Mouse (Mus musculus): ENCODE measurements at regions not wholly inside any gene's neighbourhood (a gene's known extent, or its start where the extent isn't known, plus 50 kb on each side); places are given as distances from the start of the nearest gene placed in this dataset.

DNA sequence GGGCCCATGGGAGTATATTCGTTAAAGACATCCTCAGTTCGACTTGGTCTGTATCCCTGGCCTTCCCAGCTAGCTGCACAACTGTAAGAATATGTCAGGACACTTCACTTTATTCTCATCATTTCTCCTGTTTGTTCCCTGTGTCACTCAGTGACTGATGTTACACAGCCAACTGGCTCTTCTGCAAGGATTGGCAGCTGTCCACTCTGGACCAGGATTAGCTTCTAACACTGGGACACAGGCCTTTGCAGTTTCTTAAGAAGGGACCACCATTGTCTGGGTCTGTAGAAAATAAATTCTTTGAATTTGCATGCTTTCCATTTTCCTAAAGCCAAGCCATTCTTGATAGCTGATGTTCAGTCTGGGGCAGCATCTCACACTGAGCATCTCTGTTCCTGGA, 622.1 kb upstream of the Camk1g start:
- 83% methylated on average over 2 of the region's 2 CpGs for WGBS
- H3K27me3 ChIP-seq (replicated peaks; ENCODE audit: control insufficient read depth, insufficient read depth, low read length), result no peaks in the 10 kb centered on the region
- no peak overlapping the region for H3K4me3 ChIP-seq (ENCODE audit: low read depth, low read length)
- H3K4me2 ChIP-seq (ENCODE audit: low read length), result no peak overlapping the region
- H3K36me3 ChIP-seq (ENCODE audit: control insufficient read depth, insufficient read depth, low read length), result no peaks in the 10 kb centered on the region
- H3K4me1 ChIP-seq (replicated peaks; ENCODE audit: control insufficient read depth, insufficient read depth, low read length), result no peaks in the 10 kb centered on the region; the same call in 1 of the 2 replicates
- H3K9ac ChIP-seq (ENCODE audit: low read length), result no peak overlapping the region
- DNase-seq (ENCODE audit: low spot score), result no peak
- H3K9me3 ChIP-seq (ENCODE audit: control insufficient read depth, low read length), result no peaks in the 10 kb centered on the region
- no peak for ATAC-seq (replicated peaks; ENCODE audit: low FRiP score, low TSS enrichment, low read depth)
- no peak overlapping the region for H3K27ac ChIP-seq (ENCODE audit: low read depth)

DNA sequence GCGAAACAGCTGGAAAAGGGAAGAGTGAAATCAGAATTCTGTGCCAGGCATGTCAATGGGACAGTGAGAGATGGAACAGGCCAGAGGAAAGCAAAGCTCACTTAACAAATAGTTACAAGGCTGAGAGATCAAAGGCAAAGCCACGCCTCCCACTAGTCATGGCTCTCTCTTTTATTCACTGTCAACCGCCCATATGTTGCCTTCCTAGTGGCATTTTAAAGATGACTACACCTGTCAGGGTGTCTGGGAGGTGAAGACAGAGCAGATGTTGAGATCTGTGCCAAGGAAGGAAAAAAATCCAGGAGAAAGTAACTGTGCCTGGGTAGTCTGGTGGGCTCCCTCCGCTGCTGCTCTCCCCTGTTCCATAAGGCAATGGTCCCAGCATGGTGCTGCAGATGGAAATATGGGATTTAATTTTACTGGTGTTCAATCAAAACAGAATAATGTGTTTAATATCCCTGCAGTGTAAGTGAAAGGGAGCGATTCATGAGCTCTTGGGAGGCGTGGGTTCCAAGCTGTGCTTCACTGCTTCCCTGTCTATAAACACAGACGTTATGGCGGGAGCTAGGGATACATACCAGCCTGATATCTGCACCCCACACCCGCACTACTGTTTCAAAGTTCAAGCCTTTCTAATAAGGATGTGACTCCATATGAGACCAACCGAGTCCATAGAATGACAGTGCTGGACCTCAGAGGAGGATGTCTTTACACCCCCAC, 620.0 kb upstream of the Camk1g start:
- no peak overlapping the region for H3K4me2 ChIP-seq (ENCODE audit: low read length)
- ATAC-seq (replicated peaks; ENCODE audit: low FRiP score, low TSS enrichment, low read depth) (no peak), DNase-seq (ENCODE audit: low spot score) (no peak)
- no peak overlapping the region for H3K4me3 ChIP-seq (ENCODE audit: low read depth, low read length)
- H3K9ac ChIP-seq (ENCODE audit: low read length), result no peak overlapping the region
- H3K36me3 ChIP-seq (ENCODE audit: control insufficient read depth, insufficient read depth, low read length), result no peaks in the 10 kb centered on the region
- no peaks in the 10 kb centered on the region for H3K9me3 ChIP-seq (ENCODE audit: control insufficient read depth, low read length)
- 57% methylated on average over 10 of the region's 10 CpGs for WGBS
- H3K4me1 ChIP-seq (replicated peaks; ENCODE audit: control insufficient read depth, insufficient read depth, low read length), result no peaks in the 10 kb centered on the region; the same call in 1 of the 2 replicates
- H3K27me3 ChIP-seq (replicated peaks; ENCODE audit: control insufficient read depth, insufficient read depth, low read length), result no peaks in the 10 kb centered on the region
- H3K27ac ChIP-seq (ENCODE audit: low read depth), result no peak overlapping the region

DNA sequence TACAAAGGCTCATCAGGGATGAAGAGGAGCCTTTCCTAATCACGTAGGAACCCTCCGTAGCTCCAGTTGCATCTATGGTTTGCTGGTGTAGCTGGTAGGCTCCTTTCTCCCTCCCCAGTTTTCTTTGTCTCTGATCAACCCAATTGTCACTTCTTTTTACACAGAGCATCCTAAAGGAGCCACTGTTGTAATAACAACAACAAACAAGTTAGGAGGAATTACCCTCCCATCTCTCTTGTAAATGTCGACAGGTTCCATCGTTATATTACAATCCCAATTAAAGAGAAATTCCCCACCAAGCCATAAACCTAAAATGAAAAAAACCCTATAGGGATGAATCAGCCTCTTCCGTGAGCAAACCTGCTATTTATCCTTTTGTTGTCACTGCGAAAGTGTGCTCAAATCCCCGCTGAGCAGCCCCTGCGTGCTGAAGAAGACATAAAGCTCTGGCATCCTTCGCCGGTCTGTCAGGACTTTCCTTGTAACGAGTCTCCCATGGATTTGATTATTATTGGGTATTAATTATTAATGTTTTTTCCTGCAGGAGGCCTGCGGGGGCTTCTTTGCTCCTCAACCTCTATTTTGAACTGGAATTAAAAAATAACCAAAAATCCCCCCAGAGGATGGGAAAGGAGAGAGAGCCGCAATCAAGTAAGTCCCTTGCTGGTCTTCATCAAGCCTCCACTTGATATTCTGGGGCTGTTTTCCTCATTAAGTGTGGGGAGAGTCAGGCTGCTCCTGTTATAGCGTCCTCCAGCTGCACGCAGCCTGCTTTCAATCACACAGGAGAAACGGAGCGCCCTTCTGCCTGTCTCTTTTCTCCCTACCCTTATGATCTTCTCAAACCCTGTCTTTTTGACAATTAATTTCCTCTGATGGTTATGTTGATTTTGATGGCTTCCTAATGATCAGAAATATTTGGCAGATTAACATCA, 619.1 kb upstream of the Camk1g start:
- ATAC-seq (replicated peaks; ENCODE audit: low FRiP score, low TSS enrichment, low read depth) (no peak), DNase-seq (ENCODE audit: low spot score) (no peak)
- Histone ChIP-seq H3K4me3 (ENCODE audit: low read depth, low read length) (no peak overlapping the region), H3K36me3 (ENCODE audit: control insufficient read depth, insufficient read depth, low read length) (no peaks in the 10 kb centered on the region), H3K9me3 (ENCODE audit: control insufficient read depth, low read length) (no peaks in the 10 kb centered on the region), H3K4me1 (replicated peaks; ENCODE audit: control insufficient read depth, insufficient read depth, low read length) (no peaks in the 10 kb centered on the region; the same call in 1 of the 2 replicates), H3K27me3 (replicated peaks; ENCODE audit: control insufficient read depth, insufficient read depth, low read length) (no peaks in the 10 kb centered on the region), H3K4me2 (ENCODE audit: low read length) (0 out of 2 replicates have a peak overlapping the region, but pooled peaks have one; percentile 4), H3K27ac (ENCODE audit: low read depth) (no peak overlapping the region), H3K9ac (ENCODE audit: low read length) (no peak overlapping the region)
- 33% methylated on average over 17 of the region's 17 CpGs for WGBS

DNA sequence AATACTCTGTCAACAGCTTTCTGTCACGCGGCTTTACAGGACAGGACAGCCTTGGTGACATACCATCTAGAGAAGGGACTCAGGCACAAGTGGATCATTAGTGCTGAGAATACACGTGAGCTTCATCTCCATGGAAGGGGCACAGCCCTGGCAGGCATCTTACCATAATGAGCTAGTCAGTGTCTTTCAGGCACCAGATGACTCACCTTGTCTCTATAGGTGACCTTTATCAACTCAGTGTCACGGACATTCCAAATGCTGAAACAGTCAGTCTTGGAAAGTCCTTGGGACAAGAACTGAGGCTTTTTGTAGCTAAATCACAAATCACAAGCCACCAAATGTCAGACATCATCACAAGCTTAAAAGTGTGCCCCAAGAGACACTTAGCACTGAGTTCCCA, 610.5 kb upstream of the Camk1g start:
- Histone ChIP-seq H3K4me3 (ENCODE audit: low read depth, low read length) (no peak overlapping the region), H3K9me3 (ENCODE audit: control insufficient read depth, low read length) (no peaks in the 10 kb centered on the region), H3K27ac (ENCODE audit: low read depth) (no peak overlapping the region), H3K9ac (ENCODE audit: low read length) (no peak overlapping the region), H3K4me2 (ENCODE audit: low read length) (no peak overlapping the region), H3K27me3 (replicated peaks; ENCODE audit: control insufficient read depth, insufficient read depth, low read length) (no peaks in the 10 kb centered on the region), H3K4me1 (replicated peaks; ENCODE audit: control insufficient read depth, insufficient read depth, low read length) (no peaks in the 10 kb centered on the region), H3K36me3 (ENCODE audit: control insufficient read depth, insufficient read depth, low read length) (no peaks in the 10 kb centered on the region)
- 86% methylated on average over 4 of the region's 4 CpGs for WGBS
- ATAC-seq (replicated peaks; ENCODE audit: low FRiP score, low TSS enrichment, low read depth) (no peak), DNase-seq (ENCODE audit: low spot score) (no peak)

DNA sequence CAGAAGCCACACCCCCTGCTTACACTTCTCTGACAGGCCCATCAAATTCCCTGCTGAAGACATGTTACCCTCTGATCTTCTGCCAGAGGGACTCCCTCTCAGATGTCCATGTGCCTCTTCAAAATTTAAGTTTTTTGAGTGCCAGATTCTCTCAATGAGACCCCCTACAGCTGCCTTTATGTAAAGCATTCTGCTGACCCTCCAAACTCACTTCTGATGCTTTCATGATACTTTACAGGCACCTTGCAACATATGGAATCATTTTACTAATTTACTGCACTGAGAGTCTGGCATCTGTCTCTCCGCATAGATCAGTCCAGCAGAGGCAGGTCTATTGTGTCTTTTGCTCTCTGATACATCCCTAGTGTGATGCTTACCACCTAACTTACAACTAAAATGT, 601.4 kb upstream of the Camk1g start:
- no peak overlapping the region for H3K4me3 ChIP-seq (ENCODE audit: low read depth, low read length)
- H3K36me3 ChIP-seq (ENCODE audit: control insufficient read depth, insufficient read depth, low read length), result no peaks in the 10 kb centered on the region
- WGBS, result 80% methylated on average over 1 of the region's 1 CpGs
- H3K9me3 ChIP-seq (ENCODE audit: control insufficient read depth, low read length), result no peaks in the 10 kb centered on the region
- H3K27ac ChIP-seq (ENCODE audit: low read depth), result no peak overlapping the region
- H3K4me2 ChIP-seq (ENCODE audit: low read length), result no peak overlapping the region
- no peak for ATAC-seq (replicated peaks; ENCODE audit: low FRiP score, low TSS enrichment, low read depth)
- no peak overlapping the region for H3K9ac ChIP-seq (ENCODE audit: low read length)
- no peak for DNase-seq (ENCODE audit: low spot score)
- no peaks in the 10 kb centered on the region for H3K27me3 ChIP-seq (replicated peaks; ENCODE audit: control insufficient read depth, insufficient read depth, low read length)
- H3K4me1 ChIP-seq (replicated peaks; ENCODE audit: control insufficient read depth, insufficient read depth, low read length), result no peaks in the 10 kb centered on the region; the same call in 1 of the 2 replicates

DNA sequence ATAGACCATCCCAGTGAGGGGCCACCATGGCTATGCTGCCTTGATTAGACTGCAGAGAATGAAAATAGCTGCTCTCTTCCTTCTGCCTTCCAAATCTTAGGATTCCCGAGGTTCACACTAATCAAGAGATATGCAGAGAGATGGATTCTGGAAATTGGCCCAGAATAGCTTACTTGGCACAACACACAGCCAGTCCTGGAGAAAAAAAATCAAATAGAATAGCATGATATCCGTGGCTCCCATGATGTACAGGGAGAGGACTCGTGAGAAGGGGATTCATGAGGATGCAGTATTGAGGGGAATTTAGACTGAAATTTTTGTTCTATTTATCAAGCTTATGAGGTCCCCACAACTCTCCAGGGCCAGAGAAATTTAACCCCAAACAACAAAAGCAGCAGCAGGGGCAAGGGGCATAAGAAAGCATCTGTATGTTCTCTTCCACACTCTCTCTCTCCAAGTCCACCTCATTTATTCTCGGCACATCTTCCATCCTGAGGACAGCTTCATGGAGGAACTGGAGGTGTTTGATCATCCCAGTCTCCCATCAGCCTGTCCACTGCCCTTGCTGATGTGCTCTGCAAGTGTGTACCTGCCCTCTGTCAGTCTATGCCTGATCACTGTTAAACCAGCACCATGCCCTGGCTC, 599.3 kb upstream of the Camk1g start:
- no peak overlapping the region for H3K4me3 ChIP-seq (ENCODE audit: low read depth, low read length)
- H3K36me3 ChIP-seq (ENCODE audit: control insufficient read depth, insufficient read depth, low read length), result no peaks in the 10 kb centered on the region
- no peaks in the 10 kb centered on the region; the same call in 1 of the 2 replicates for H3K4me1 ChIP-seq (replicated peaks; ENCODE audit: control insufficient read depth, insufficient read depth, low read length)
- 71% methylated on average over 4 of the region's 4 CpGs for WGBS
- no peak overlapping the region for H3K4me2 ChIP-seq (ENCODE audit: low read length)
- no peak overlapping the region for H3K27ac ChIP-seq (ENCODE audit: low read depth)
- ATAC-seq (replicated peaks; ENCODE audit: low FRiP score, low TSS enrichment, low read depth) (no peak), DNase-seq (ENCODE audit: low spot score) (no peak)
- H3K27me3 ChIP-seq (replicated peaks; ENCODE audit: control insufficient read depth, insufficient read depth, low read length), result no peaks in the 10 kb centered on the region
- no peaks in the 10 kb centered on the region for H3K9me3 ChIP-seq (ENCODE audit: control insufficient read depth, low read length)
- H3K9ac ChIP-seq (ENCODE audit: low read length), result no peak overlapping the region

DNA sequence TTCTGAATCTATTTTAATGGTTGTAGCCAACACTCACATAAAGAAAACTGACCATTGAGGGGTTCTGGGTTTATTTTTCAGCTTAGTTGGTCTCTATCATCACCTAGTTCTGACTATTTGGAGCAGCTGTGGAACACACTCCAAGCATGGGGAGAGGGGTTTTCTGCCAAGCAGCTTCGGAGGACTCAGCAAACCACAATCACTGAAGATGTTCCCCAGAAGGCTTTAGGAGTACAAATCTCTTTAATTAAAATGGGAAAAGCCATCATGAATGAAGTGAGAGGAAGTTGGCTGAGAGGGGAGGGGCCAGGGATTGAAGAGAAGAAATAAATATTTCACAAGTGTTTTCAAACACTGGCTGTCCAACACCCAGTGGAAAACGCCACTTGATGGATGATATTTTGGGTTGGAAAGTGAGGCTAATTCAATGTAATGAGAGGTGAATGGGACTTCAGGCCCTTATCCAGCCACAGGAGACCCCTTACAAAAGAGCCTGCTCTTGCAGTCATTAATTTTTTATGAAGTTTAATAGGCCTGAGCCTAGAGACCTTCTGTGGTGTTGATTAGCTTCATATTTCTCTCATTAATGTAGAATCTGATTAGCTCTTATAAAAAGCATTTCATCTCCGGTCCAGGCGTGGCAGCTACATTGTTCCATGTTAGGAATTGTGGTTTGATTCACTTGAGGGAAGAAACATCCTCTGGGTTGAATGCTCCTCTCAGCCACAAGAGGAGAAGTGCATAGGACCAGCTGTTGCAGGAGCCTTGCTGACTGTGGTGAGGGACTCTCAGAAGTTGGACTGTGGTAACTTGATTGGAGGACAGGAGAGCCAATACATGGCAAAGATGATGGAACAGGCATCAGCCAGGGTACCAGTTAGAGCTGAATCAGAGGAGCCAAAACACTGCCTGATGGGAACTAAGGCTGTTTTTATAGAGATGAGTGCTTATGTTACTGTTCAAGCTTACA, 598.1 kb upstream of the Camk1g start:
- H3K9me3 ChIP-seq (ENCODE audit: control insufficient read depth, low read length), result no peaks in the 10 kb centered on the region
- H3K27me3 ChIP-seq (replicated peaks; ENCODE audit: control insufficient read depth, insufficient read depth, low read length), result no peaks in the 10 kb centered on the region
- H3K4me3 ChIP-seq (ENCODE audit: low read depth, low read length), result no peak overlapping the region
- H3K4me2 ChIP-seq (ENCODE audit: low read length), result no peak overlapping the region
- DNase-seq (ENCODE audit: low spot score) (no peak), ATAC-seq (replicated peaks; ENCODE audit: low FRiP score, low TSS enrichment, low read depth) (no peak)
- no peak overlapping the region for H3K9ac ChIP-seq (ENCODE audit: low read length)
- WGBS, result 76% methylated on average over 4 of the region's 4 CpGs
- no peaks in the 10 kb centered on the region for H3K36me3 ChIP-seq (ENCODE audit: control insufficient read depth, insufficient read depth, low read length)
- H3K4me1 ChIP-seq (replicated peaks; ENCODE audit: control insufficient read depth, insufficient read depth, low read length), result no peaks in the 10 kb centered on the region; the same call in 1 of the 2 replicates
- H3K27ac ChIP-seq (ENCODE audit: low read depth), result no peak overlapping the region
